Comparison of ENCODE assay signal across 21 mouse cellular contexts in genomic region chr3:156253172-156253934, GRCm38 (mm10).
DNase-seq lines count a peak whose midpoint lies in the region; ATAC-seq lines count a peak whose summit lies in the region.
"Had no signal": no experiment of that assay in that cellular context is flagged by ENCODE, and none has a peak within 500 bp of the region (broad histone marks: within the 10 kb centered on the region; RNA-seq: fewer than 3 reads in every experiment).

No protein-coding gene starts in this region.

- no peak overlapping the region for H3K4me2 ChIP-seq in kidney, embryonic 15.5 days
- H3K4me2 ChIP-seq in kidney, embryonic 14.5 days (replicated peaks; ENCODE audit: low read depth, low read length) = no peak overlapping the region
- no peak overlapping the region for H3K4me2 ChIP-seq in hindbrain, embryonic 13.5 days
- H3K4me2 ChIP-seq in midbrain, embryonic 12.5 days (replicated peaks) = no peak overlapping the region
- H3K4me2 ChIP-seq in neural tube, embryonic 13.5 days = no peak overlapping the region
- H3K4me2 ChIP-seq: heart, embryonic 11.5 days had no signal

- H3K9me3 ChIP-seq in kidney, embryonic 15.5 days (replicated peaks) = no peaks in the 10 kb centered on the region
- no peaks in the 10 kb centered on the region for H3K9me3 ChIP-seq in kidney, embryonic 14.5 days (ENCODE audit: control insufficient read depth, low read length)
- H3K9me3 ChIP-seq in hindbrain, embryonic 13.5 days = no peaks in the 10 kb centered on the region
- no peaks in the 10 kb centered on the region for H3K9me3 ChIP-seq in midbrain, embryonic 12.5 days
- H3K9me3 ChIP-seq in neural tube, embryonic 13.5 days = no peaks in the 10 kb centered on the region

- H3K27ac ChIP-seq in kidney, embryonic 15.5 days = no peak overlapping the region
- no peak overlapping the region for H3K27ac ChIP-seq in kidney, embryonic 14.5 days (ENCODE audit: low read depth, low read length)
- H3K27ac ChIP-seq in hindbrain, embryonic 13.5 days = no peak overlapping the region
- H3K27ac ChIP-seq in midbrain, embryonic 12.5 days (replicated peaks) = 0 out of 2 replicates have a peak overlapping the region, but pooled peaks have one; percentile 52
- H3K27ac ChIP-seq in neural tube, embryonic 13.5 days (replicated peaks) = peak overlapping the region; percentile 14; the same call in 1 of the 2 replicates
- H3K27ac ChIP-seq: stomach, postnatal 0 days had no signal

- H3K4me1 ChIP-seq in kidney, embryonic 15.5 days = no peaks in the 10 kb centered on the region
- no peaks in the 10 kb centered on the region for H3K4me1 ChIP-seq in kidney, embryonic 14.5 days (ENCODE audit: control insufficient read depth, insufficient read depth, low read length)
- peaks cover 7% of the 10 kb centered on the region for H3K4me1 ChIP-seq in hindbrain, embryonic 13.5 days (replicated peaks)
- H3K4me1 ChIP-seq in midbrain, embryonic 12.5 days = peaks cover 5% of the 10 kb centered on the region
- H3K4me1 ChIP-seq in neural tube, embryonic 13.5 days (replicated peaks) = peaks cover 8% of the 10 kb centered on the region

- 71% methylated on average over 7 of the region's 7 CpGs for WGBS in kidney, embryonic 15.5 days
- WGBS in kidney, embryonic 14.5 days = 72% methylated on average over 7 of the region's 7 CpGs
- WGBS in hindbrain, embryonic 13.5 days = 67% methylated on average over 7 of the region's 7 CpGs
- 70% methylated on average over 7 of the region's 7 CpGs for WGBS in midbrain, embryonic 12.5 days
- 54% methylated on average over 7 of the region's 7 CpGs for WGBS in neural tube, embryonic 13.5 days

- DNase-seq in adrenal gland, adult 18-20 months (ENCODE audit: low spot score in 2 of 2) = no peak
- DNase-seq in kidney, postnatal 25 days = no peak
- DNase-seq in T-cell, adult 2 months (ENCODE audit: low spot score) = no peak
- DNase-seq: cerebellum, adult 9-11 months; heart, postnatal 14 days; kidney, postnatal 10 days; layer of hippocampus, adult 9-11 months; liver; liver, postnatal 0 days; lung, postnatal 14 days; right cerebral cortex, postnatal 25 days; thymus, postnatal 14 days had no signal

- no peaks in the 10 kb centered on the region for H3K27me3 ChIP-seq in kidney, embryonic 15.5 days
- H3K27me3 ChIP-seq in kidney, embryonic 14.5 days (ENCODE audit: control insufficient read depth, insufficient read depth, low read length) = no peaks in the 10 kb centered on the region
- H3K27me3 ChIP-seq in hindbrain, embryonic 13.5 days = no peaks in the 10 kb centered on the region
- no peaks in the 10 kb centered on the region for H3K27me3 ChIP-seq in midbrain, embryonic 12.5 days
- no peaks in the 10 kb centered on the region for H3K27me3 ChIP-seq in neural tube, embryonic 13.5 days

- H3K36me3 ChIP-seq in kidney, embryonic 15.5 days = no peaks in the 10 kb centered on the region
- H3K36me3 ChIP-seq in kidney, embryonic 14.5 days (ENCODE audit: control insufficient read depth, insufficient read depth, low read length) = no peaks in the 10 kb centered on the region
- H3K36me3 ChIP-seq in hindbrain, embryonic 13.5 days = no peaks in the 10 kb centered on the region
- H3K36me3 ChIP-seq in midbrain, embryonic 12.5 days = no peaks in the 10 kb centered on the region
- H3K36me3 ChIP-seq in neural tube, embryonic 13.5 days = no peaks in the 10 kb centered on the region

- ATAC-seq in kidney, embryonic 15.5 days (replicated peaks; ENCODE audit: low FRiP score) = 0 out of 2 replicates have a peak, but pooled peaks have one; percentile 18
- ATAC-seq in kidney, embryonic 14.5 days (ENCODE audit: low FRiP score, low TSS enrichment) = no peak
- ATAC-seq in hindbrain, embryonic 13.5 days (ENCODE audit: low FRiP score) = 0 out of 2 replicates have a peak, but pooled peaks have one; percentile 21
- ATAC-seq in midbrain, embryonic 12.5 days (ENCODE audit: low FRiP score, low read depth) = peak; percentile 39
- peak; percentile 53; the same call in 1 of the 2 replicates for ATAC-seq in neural tube, embryonic 13.5 days (ENCODE audit: low read depth)
- ATAC-seq: activated CD4-positive, CD25-positive, alpha-beta regulatory T cell, adult 4 months; intestine, postnatal 0 days; liver, postnatal 0 days had no signal

- no peak overlapping the region for H3K4me3 ChIP-seq in kidney, embryonic 15.5 days (replicated peaks)
- no peak overlapping the region for H3K4me3 ChIP-seq in kidney, embryonic 14.5 days (ENCODE audit: low read length)
- H3K4me3 ChIP-seq in hindbrain, embryonic 13.5 days = no peak overlapping the region
- no peak overlapping the region for H3K4me3 ChIP-seq in midbrain, embryonic 12.5 days
- no peak overlapping the region for H3K4me3 ChIP-seq in neural tube, embryonic 13.5 days

- H3K9ac ChIP-seq in kidney, embryonic 15.5 days = no peak overlapping the region
- H3K9ac ChIP-seq in kidney, embryonic 14.5 days (ENCODE audit: low read depth, low read length) = no peak overlapping the region
- H3K9ac ChIP-seq in hindbrain, embryonic 13.5 days = no peak overlapping the region
- H3K9ac ChIP-seq in midbrain, embryonic 12.5 days (replicated peaks) = no peak overlapping the region
- H3K9ac ChIP-seq in neural tube, embryonic 13.5 days = no peak overlapping the region
- H3K9ac ChIP-seq: liver, postnatal 0 days had no signal

Comparison
In these comparisons a context has a peak if more than half of its experiments do, and no peak if none do; other contexts are left out.
1. H3K27ac ChIP-seq: peak in midbrain, embryonic 12.5 days (single experiment) and neural tube, embryonic 13.5 days (single experiment); none in kidney, embryonic 15.5 days (single experiment), kidney, embryonic 14.5 days (single experiment) and hindbrain, embryonic 13.5 days (single experiment).